Mouse (Mus musculus) cortical plate, adult 2 months (tissue): ENCODE results near the gene Gm10053. TPM values are rescaled to one million over a fixed set of nuclear protein-coding genes. Genes with fewer than 3 reads are reported as not detected.

Source experiments
- H3K27ac ChIP-seq: fragments of 200-500 bp; 2 replicates; pipeline ENCODE4 v1.5.1; 2012; ENCODE audit warnings: low read length, control low read depth, inconsistent platforms; ENCODE audit not compliant: insufficient read depth
- H3K4me1 ChIP-seq: fragments of 200-500 bp; 2 replicates; pipeline ENCODE4 v1.6.1; 2011; ENCODE audit warnings: low read length; ENCODE audit not compliant: control insufficient read depth, insufficient read depth
- H3K4me3 ChIP-seq: fragments of 200-500 bp; 2 replicates; pipeline ENCODE4 v1.5.1; 2011; ENCODE audit warnings: mild to moderate bottlenecking, low read length, control low read depth; ENCODE audit not compliant: insufficient read depth
- CTCF ChIP-seq: fragments of 200-500 bp; IDR thresholded peaks from 2 replicates; pipeline ENCODE4 v1.5.1; 2011; ENCODE audit warnings: mild to moderate bottlenecking, control low read depth, low read length; ENCODE audit not compliant: insufficient read depth; ENCODE audit errors: extremely low read depth
- POLR2A ChIP-seq: fragments of 200-500 bp; IDR thresholded peaks from 2 replicates; pipeline ENCODE4 v1.6.1; 2011; ENCODE audit warnings: mild to moderate bottlenecking, low read length, control low read depth; ENCODE audit not compliant: insufficient read depth; ENCODE audit errors: extremely low read depth
- polyA plus RNA-seq: library from polyadenylated mRNA; depleted of rRNA; stranded (reverse); fragments of >200 nt; gene quantifications from 2 replicates; pipeline ENCODE4 v1.2.3, GENCODE M21; 2012; rRNA removed

The Gm10053 gene
- polyA plus RNA-seq, 1 experiment: 110 TPM

GRCm38 (mm10) chr19:24900581-24901220, 25.2 kb downstream of the Gm10053 start, which contains the start of gene Foxd4:
TSS of gene Foxd4 (minus strand) at chr19:24901197.
- TF ChIP-seq POLR2A: no peak
- TF ChIP-seq CTCF: no peak
- Histone ChIP-seq H3K4me1 (no peaks in the 10 kb centered on the region), H3K4me3 (no peak within 1 kb of the TSS), H3K27ac (no peak within 1 kb of the TSS)

- Histone ChIP-seq H3K4me3 (no peak overlapping the region), H3K4me1 (no peaks in the 10 kb centered on the region), H3K27ac (no peak overlapping the region)
- no peak for TF ChIP-seq POLR2A
- no peak for TF ChIP-seq CTCF
Measured at GRCm38 (mm10) chr19:24901666-24902065, 26.2 kb downstream of the Gm10053 start.

- Histone ChIP-seq H3K4me1 (no peaks in the 10 kb centered on the region), H3K4me3 (no peak overlapping the region), H3K27ac (no peak overlapping the region)
- no peak for TF ChIP-seq POLR2A
- TF ChIP-seq CTCF: no peak
Measured at GRCm38 (mm10) chr19:24902256-24902655, 26.8 kb downstream of the Gm10053 start.

GRCm38 (mm10) chr19:24902821-24903220, 27.3 kb downstream of the Gm10053 start:
- Histone ChIP-seq H3K4me3 (no peak overlapping the region), H3K27ac (no peak overlapping the region), H3K4me1 (no peaks in the 10 kb centered on the region)
- TF ChIP-seq CTCF (no peak), POLR2A (no peak)

GRCm38 (mm10) chr19:24907655-24908054, 32.2 kb downstream of the Gm10053 start:
- Histone ChIP-seq H3K4me3 (no peak overlapping the region), H3K27ac (no peak overlapping the region), H3K4me1 (no peaks in the 10 kb centered on the region)
- TF ChIP-seq POLR2A: no peak

GRCm38 (mm10) chr19:24908385-24909155, 33.1 kb downstream of the Gm10053 start:
- no peak for TF ChIP-seq POLR2A
- no peak for TF ChIP-seq CTCF
- no peak overlapping the region for H3K4me3 ChIP-seq
- H3K4me1 ChIP-seq: no peaks in the 10 kb centered on the region
- no peak overlapping the region for H3K27ac ChIP-seq

- TF ChIP-seq CTCF (no peak), POLR2A (no peak)
- Histone ChIP-seq H3K27ac (no peak overlapping the region), H3K4me1 (no peaks in the 10 kb centered on the region), H3K4me3 (no peak overlapping the region)
Measured at GRCm38 (mm10) chr19:24920866-24921265, 45.4 kb downstream of the Gm10053 start.

Other genes starting within 250 kb of the Gm10053 start
- gene Tmem252, start 201.7 kb upstream of the Gm10053 start, polyA plus RNA-seq: 0.44 and 0.48 TPM in 2 replicates
- 2.4 and 3.0 TPM in 2 replicates for gene Pgm5, start 13.8 kb upstream of the Gm10053 start, polyA plus RNA-seq
- gene Foxd4, start 25.5 kb downstream of the Gm10053 start, polyA plus RNA-seq: not detected in 2 replicates
- 11.8 and 12.6 TPM in 2 replicates for gene Cbwd1, start 85.9 kb downstream of the Gm10053 start, polyA plus RNA-seq
- gene Dock8, start 123.8 kb downstream of the Gm10053 start, polyA plus RNA-seq: 1.7 TPM in 2 replicates